Mouse (Mus musculus) small intestine, adult 2 months (tissue): Measurements from ENCODE around the gene Atpif1.

Experiments used
- CTCF ChIP-seq: fragments of 200-500 bp; IDR thresholded peaks from 2 replicates; pipeline ENCODE4 v1.5.1; 2012; ENCODE audit warnings: low read depth, mild to moderate bottlenecking, control low read depth, inconsistent platforms, low read length, moderate library complexity, mixed read lengths; ENCODE audit not compliant: insufficient replicate concordance, insufficient read length; ENCODE audit errors: extremely low read depth
- POLR2A ChIP-seq: fragments of 200-500 bp; IDR thresholded peaks from 2 replicates; pipeline ENCODE4 v1.6.1; 2012; ENCODE audit warnings: low read depth, mild to moderate bottlenecking, control low read depth, inconsistent platforms, low read length, moderate library complexity

GRCm38 (mm10) chr4:132484231-132484630, 49.2 kb downstream of the Atpif1 start:
- TF ChIP-seq POLR2A (no peak), CTCF (no peak)
